Mouse (Mus musculus): ENCODE data around the gene Tmem151a. TPM values are rescaled to one million over a fixed set of nuclear protein-coding genes. Genes with fewer than 3 reads are reported as not detected.

Tmem151a gene
- polyA plus RNA-seq, 1 experiment = not detected

DNA sequence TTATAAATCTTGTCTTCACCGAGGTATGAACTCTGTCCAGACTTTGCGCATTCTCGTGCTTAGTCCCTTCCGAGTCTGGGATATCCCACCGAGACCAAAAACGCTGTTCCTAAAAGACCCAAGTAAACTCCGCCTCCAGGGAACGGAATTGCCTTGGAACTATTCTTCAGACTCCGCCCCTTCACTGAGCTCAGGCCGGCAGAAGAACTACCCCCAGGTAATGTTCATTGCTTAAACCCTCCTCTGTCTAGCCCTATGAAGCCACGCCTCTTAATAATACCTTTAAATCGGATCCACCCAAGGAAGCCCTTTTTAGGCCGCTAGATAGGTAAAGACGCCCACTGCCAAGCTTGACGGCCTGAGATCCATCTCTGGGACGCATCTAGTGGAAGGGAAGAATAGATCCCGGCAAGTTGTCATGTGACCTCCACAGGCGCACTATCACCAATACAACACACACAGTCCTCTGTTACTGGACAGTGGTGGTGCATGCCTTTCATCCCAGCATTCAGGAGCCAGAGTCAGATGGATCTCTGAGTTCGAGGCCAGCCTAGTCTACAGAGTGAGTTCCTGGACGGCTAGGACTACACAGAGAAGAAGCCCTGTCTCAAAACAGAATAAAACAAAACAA, 12.8 kb downstream of the Tmem151a start:
- 4% methylated on average over 20 of the region's 20 CpGs for WGBS
- peak overlapping the region; percentile 49 for H3K4me3 ChIP-seq (ENCODE audit: insufficient read depth, low read depth, low read length)
- H3K4me1 ChIP-seq (ENCODE audit: control insufficient read depth, insufficient read depth, low read length) = peaks cover 32% of the 10 kb centered on the region
- H3K27ac ChIP-seq (ENCODE audit: insufficient read depth, low read depth, low read length) = no peak overlapping the region
- TF ChIP-seq CTCF (IDR thresholded peaks at IDR 0.05; ENCODE audit: insufficient read depth, low read depth, low read length) (no peak), POLR2A (IDR thresholded peaks at IDR 0.05; ENCODE audit: insufficient read depth, low read depth, low read length) (no peak)

- WGBS = 2% methylated on average over 40 of the region's 40 CpGs
- peak overlapping the region; percentile 49 for H3K4me3 ChIP-seq (ENCODE audit: insufficient read depth, low read depth, low read length)
- H3K27ac ChIP-seq (ENCODE audit: insufficient read depth, low read depth, low read length) = peak overlapping the region; percentile 16; the same call in 1 of the 2 replicates
- peaks cover 39% of the 10 kb centered on the region for H3K4me1 ChIP-seq (ENCODE audit: control insufficient read depth, insufficient read depth, low read length)
- TF ChIP-seq CTCF (IDR thresholded peaks at IDR 0.05; ENCODE audit: insufficient read depth, low read depth, low read length) = no peak
- peak; percentile 38; the same call in 1 of the 2 replicates for TF ChIP-seq POLR2A (IDR thresholded peaks at IDR 0.05; ENCODE audit: insufficient read depth, low read depth, low read length)
Observed at GRCm38 (mm10) chr19:5071545-5072369, 13.6 kb downstream of the Tmem151a start.

DNA sequence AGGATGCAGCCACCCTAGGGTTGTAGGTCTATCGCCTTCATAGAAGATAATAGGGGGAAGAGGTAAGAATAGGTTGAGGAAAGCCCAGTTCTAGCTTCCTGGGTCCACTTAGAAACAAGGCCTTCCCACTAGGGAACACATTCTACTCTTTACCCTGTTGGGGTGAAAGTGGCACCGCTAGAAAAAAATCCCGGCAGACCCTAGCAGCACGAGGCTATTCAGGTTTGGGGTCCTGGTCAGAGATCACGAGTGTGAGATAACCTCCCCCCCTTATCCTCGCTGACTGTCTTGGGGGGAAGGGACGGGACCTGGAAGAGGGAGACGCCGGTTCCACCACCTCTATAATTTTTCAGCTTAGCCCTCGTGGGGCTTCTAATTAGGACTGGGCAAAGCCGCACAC, 14.3 kb downstream of the Tmem151a start:
- H3K27ac ChIP-seq (ENCODE audit: insufficient read depth, low read depth, low read length) = no peak overlapping the region
- peak overlapping the region; percentile 49 for H3K4me3 ChIP-seq (ENCODE audit: insufficient read depth, low read depth, low read length)

DNA sequence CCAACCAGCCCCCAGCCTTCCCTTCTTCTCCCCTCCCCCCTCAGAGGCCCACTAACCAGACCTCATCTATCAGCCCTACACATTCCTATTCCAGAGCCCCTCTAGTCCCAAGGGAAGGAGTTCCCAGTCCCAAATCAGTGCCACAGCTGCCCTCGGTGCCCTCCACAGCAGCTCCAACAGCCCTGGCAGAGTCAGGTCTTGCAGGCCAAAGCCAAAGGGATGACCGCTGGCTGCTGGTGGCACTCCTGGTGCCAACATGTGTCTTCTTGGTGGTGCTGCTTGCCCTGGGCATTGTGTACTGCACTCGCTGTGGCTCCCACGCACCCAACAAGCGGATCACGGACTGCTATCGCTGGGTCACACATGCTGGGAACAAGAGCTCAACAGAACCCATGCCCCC, 15.4 kb downstream of the Tmem151a start:
- Histone ChIP-seq H3K4me3 (ENCODE audit: insufficient read depth, low read depth, low read length) (no peak overlapping the region), H3K27ac (ENCODE audit: insufficient read depth, low read depth, low read length) (no peak overlapping the region), H3K4me1 (ENCODE audit: control insufficient read depth, insufficient read depth, low read length) (peaks cover 39% of the 10 kb centered on the region)
- no peak for TF ChIP-seq CTCF (IDR thresholded peaks at IDR 0.05; ENCODE audit: insufficient read depth, low read depth, low read length)
- TF ChIP-seq POLR2A (IDR thresholded peaks at IDR 0.05; ENCODE audit: insufficient read depth, low read depth, low read length) = no peak
- WGBS = 88% methylated on average over 7 of the region's 7 CpGs

More for the DNA sequence above, 14.3 kb downstream of the Tmem151a start:
- peaks cover 39% of the 10 kb centered on the region for H3K4me1 ChIP-seq (ENCODE audit: control insufficient read depth, insufficient read depth, low read length)
- no peak for TF ChIP-seq CTCF (IDR thresholded peaks at IDR 0.05; ENCODE audit: insufficient read depth, low read depth, low read length)
- TF ChIP-seq POLR2A (IDR thresholded peaks at IDR 0.05; ENCODE audit: insufficient read depth, low read depth, low read length) = no peak
- WGBS = 30% methylated on average over 11 of the region's 11 CpGs

DNA sequence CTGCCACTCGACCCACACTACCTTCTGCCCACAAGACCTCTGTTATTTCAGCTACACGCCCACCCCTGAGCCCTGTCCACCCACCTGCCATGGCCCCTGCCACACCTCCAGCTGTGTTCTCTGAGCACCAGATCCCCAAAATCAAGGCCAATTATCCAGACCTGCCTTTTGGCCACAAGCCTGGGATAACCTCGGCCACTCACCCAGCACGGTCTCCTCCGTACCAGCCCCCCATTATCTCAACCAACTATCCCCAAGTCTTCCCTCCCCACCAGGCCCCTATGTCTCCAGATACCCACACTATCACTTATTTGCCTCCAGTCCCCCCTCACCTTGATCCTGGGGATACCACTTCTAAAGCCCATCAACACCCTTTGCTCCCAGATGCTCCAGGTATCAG, 15.8 kb downstream of the Tmem151a start:
- no peak for TF ChIP-seq CTCF (IDR thresholded peaks at IDR 0.05; ENCODE audit: insufficient read depth, low read depth, low read length)
- no peak for TF ChIP-seq POLR2A (IDR thresholded peaks at IDR 0.05; ENCODE audit: insufficient read depth, low read depth, low read length)
- H3K4me1 ChIP-seq (ENCODE audit: control insufficient read depth, insufficient read depth, low read length) = peaks cover 39% of the 10 kb centered on the region
- 94% methylated on average over 5 of the region's 5 CpGs for WGBS
- H3K27ac ChIP-seq (ENCODE audit: insufficient read depth, low read depth, low read length) = no peak overlapping the region
- no peak overlapping the region for H3K4me3 ChIP-seq (ENCODE audit: insufficient read depth, low read depth, low read length)

- Histone ChIP-seq H3K27ac (ENCODE audit: insufficient read depth, low read depth, low read length) (no peak overlapping the region), H3K4me3 (ENCODE audit: insufficient read depth, low read depth, low read length) (peak overlapping the region; percentile 33), H3K4me1 (ENCODE audit: control insufficient read depth, insufficient read depth, low read length) (peaks cover 39% of the 10 kb centered on the region)
- 49% methylated on average over 21 of the region's 21 CpGs for WGBS
- TF ChIP-seq CTCF (IDR thresholded peaks at IDR 0.05; ENCODE audit: insufficient read depth, low read depth, low read length) (no peak), POLR2A (IDR thresholded peaks at IDR 0.05; ENCODE audit: insufficient read depth, low read depth, low read length) (no peak)
Observed at GRCm38 (mm10) chr19:5068570-5069234, 16.6 kb downstream of the Tmem151a start.

- 5% methylated on average over 50 of the region's 56 CpGs for WGBS
- H3K27ac ChIP-seq (ENCODE audit: insufficient read depth, low read depth, low read length) = no peak within 1 kb of the TSS
- H3K4me3 ChIP-seq (ENCODE audit: insufficient read depth, low read depth, low read length) = peak within 1 kb of the TSS; percentile 33
- peaks cover 39% of the 10 kb centered on the region for H3K4me1 ChIP-seq (ENCODE audit: control insufficient read depth, insufficient read depth, low read length)
- no peak for TF ChIP-seq POLR2A (IDR thresholded peaks at IDR 0.05; ENCODE audit: insufficient read depth, low read depth, low read length)
- no peak for TF ChIP-seq CTCF (IDR thresholded peaks at IDR 0.05; ENCODE audit: insufficient read depth, low read depth, low read length)
Observed at GRCm38 (mm10) chr19:5067867-5068569, 17.3 kb downstream of the Tmem151a start, which contains the start of gene Cd248. TSS of gene Cd248 (plus strand) at chr19:5068078.

GRCm38 (mm10) chr19:5067040-5067799, 18.1 kb downstream of the Tmem151a start:
- H3K4me1 ChIP-seq (ENCODE audit: control insufficient read depth, insufficient read depth, low read length) = peaks cover 38% of the 10 kb centered on the region
- no peak overlapping the region for H3K27ac ChIP-seq (ENCODE audit: insufficient read depth, low read depth, low read length)
- H3K4me3 ChIP-seq (ENCODE audit: insufficient read depth, low read depth, low read length) = no peak overlapping the region
- no peak for TF ChIP-seq POLR2A (IDR thresholded peaks at IDR 0.05; ENCODE audit: insufficient read depth, low read depth, low read length)
- TF ChIP-seq CTCF (IDR thresholded peaks at IDR 0.05; ENCODE audit: insufficient read depth, low read depth, low read length) = no peak
- 31% methylated on average over 15 of the region's 15 CpGs for WGBS
